ENCODE assay signal across 15 mouse cellular contexts in genomic region chr9:45961855-45962254, GRCm38 (mm10). TPM values are rescaled to one million over a fixed set of nuclear protein-coding genes. Genes with fewer than 3 reads are reported as not detected.
A peak's percentile ranks its signal among the peaks of the same experiment; 100 is the strongest.
DNase-seq lines count a peak whose midpoint lies in the region; ATAC-seq lines count a peak whose summit lies in the region.
"Had no signal": no experiment of that assay in that cellular context is flagged by ENCODE, and none has a peak within 500 bp of the region (broad histone marks: within the 10 kb centered on the region; RNA-seq: fewer than 3 reads in every experiment).

No protein-coding gene starts in this region.

- H3K4me1 ChIP-seq in heart, embryonic 11.5 days (ENCODE audit: control insufficient read depth, insufficient read depth, low read length) = peaks cover 8% of the 10 kb centered on the region; the same call in 1 of the 2 replicates
- H3K4me1 ChIP-seq: midbrain, embryonic 10.5 days had no signal

- ATAC-seq in heart, embryonic 11.5 days (replicated peaks; ENCODE audit: insufficient number of reproducible peaks, low FRiP score, low TSS enrichment) = no peak
- ATAC-seq: forebrain, embryonic 14.5 days had no signal

- H3K36me3 ChIP-seq in heart, embryonic 11.5 days (ENCODE audit: control insufficient read depth, insufficient read depth, low read length) = peaks cover 14% of the 10 kb centered on the region; the same call in 1 of the 2 replicates

- H3K9me3 ChIP-seq in heart, embryonic 11.5 days (replicated peaks; ENCODE audit: control insufficient read depth, low read length) = no peaks in the 10 kb centered on the region
- H3K9me3 ChIP-seq: embryonic facial prominence, embryonic 13.5 days; hindbrain, embryonic 10.5 days; midbrain, embryonic 10.5 days had no signal

- 75% methylated on average over 2 of the region's 2 CpGs for WGBS in heart, embryonic 11.5 days (ENCODE audit: insufficient replicate concordance)

- H3K4me2 ChIP-seq in heart, embryonic 11.5 days = no peak overlapping the region
- H3K4me2 ChIP-seq: embryonic facial prominence, embryonic 13.5 days; liver, embryonic 11.5 days had no signal

- peak; percentile 95 for DNase-seq in heart, adult 11 months
- peak; percentile 38 for DNase-seq in lung, postnatal 25 days (ENCODE audit: low spot score)
- no peak for DNase-seq in lung, postnatal 14 days
- DNase-seq in brain, adult 2 months (ENCODE audit: low read depth, low spot score) = peak; percentile 69
- no peak for DNase-seq in kidney, postnatal 14 days
- DNase-seq in right cerebral cortex, postnatal 10 days (ENCODE audit: low spot score in 2 of 2) = no peak
- DNase-seq: gastrocnemius, postnatal 36 days; right cerebral cortex, postnatal 25 days; thymus, postnatal 25 days had no signal

- H3K27me3 ChIP-seq in heart, embryonic 11.5 days (ENCODE audit: control insufficient read depth, insufficient read depth, low read length) = no peaks in the 10 kb centered on the region
- H3K27me3 ChIP-seq: embryonic facial prominence, embryonic 13.5 days had no signal

- H3K9ac ChIP-seq in heart, embryonic 11.5 days (ENCODE audit: low read depth, low read length) = no peak overlapping the region
- H3K9ac ChIP-seq: embryonic facial prominence, embryonic 13.5 days had no signal

- H3K27ac ChIP-seq in heart, embryonic 11.5 days (ENCODE audit: low read depth, low read length) = no peak overlapping the region
- H3K27ac ChIP-seq: embryonic facial prominence, embryonic 13.5 days; hindbrain, embryonic 10.5 days; midbrain, embryonic 10.5 days had no signal

- H3K4me3 ChIP-seq in heart, embryonic 11.5 days (ENCODE audit: low read depth, low read length) = no peak overlapping the region
- H3K4me3 ChIP-seq: embryonic facial prominence, embryonic 13.5 days; hindbrain, embryonic 10.5 days; midbrain, embryonic 10.5 days had no signal

RNA-seq across cellular contexts. Expression of gene Sidt2, which starts 6.8 kb away (rescaled TPM):
- 34.7 and 36.0 TPM in 2 replicates for polyA plus RNA-seq in heart, embryonic 11.5 days (2014; fragmentation: Nextera tagmentation; extraction: Ambion mirVana)

RNA-seq across cellular contexts. Expression of gene Tagln, which starts 26.0 kb away (rescaled TPM):
- 365 and 386 TPM in 2 replicates for polyA plus RNA-seq in heart, embryonic 11.5 days (2014; fragmentation: Nextera tagmentation; extraction: Ambion mirVana)

RNA-seq across cellular contexts. Expression of gene Pafah1b2, which starts 50.6 kb away (rescaled TPM):
- polyA plus RNA-seq in heart, embryonic 11.5 days (2014; fragmentation: Nextera tagmentation; extraction: Ambion mirVana) = 155 and 163 TPM in 2 replicates

RNA-seq across cellular contexts. Expression of gene Sik3, which starts 50.8 kb away (rescaled TPM):
- polyA plus RNA-seq in heart, embryonic 11.5 days (2014; fragmentation: Nextera tagmentation; extraction: Ambion mirVana) = 10.0 and 10.1 TPM in 2 replicates

RNA-seq across cellular contexts. Expression of gene Rnf214, which starts 55.1 kb away (rescaled TPM):
- polyA plus RNA-seq in heart, embryonic 11.5 days (2014; fragmentation: Nextera tagmentation; extraction: Ambion mirVana) = 39.3 and 45.9 TPM in 2 replicates

Comparison
In these comparisons a context has a peak if more than half of its experiments do, and no peak if none do; other contexts are left out.
1. DNase-seq: peak in heart, adult 11 months (single experiment), lung, postnatal 25 days (single experiment) and brain, adult 2 months (single experiment); none in lung, postnatal 14 days (single experiment), kidney, postnatal 14 days (single experiment) and right cerebral cortex, postnatal 10 days (0 of 2).